Mouse (Mus musculus): ENCODE results near the gene Pkp4. TPM values are rescaled to one million over a fixed set of nuclear protein-coding genes. Genes with fewer than 3 reads are reported as not detected.

The Pkp4 gene
- polyA plus RNA-seq, 1 experiment, result 93.0 TPM

- TF ChIP-seq GATA1 (IDR thresholded peaks at IDR 0.05; ENCODE audit: low read length), result no peak
These were observed 232.5 kb downstream of the Pkp4 start for GRCm38 (mm10) chr2:59393177-59393576.

DNA sequence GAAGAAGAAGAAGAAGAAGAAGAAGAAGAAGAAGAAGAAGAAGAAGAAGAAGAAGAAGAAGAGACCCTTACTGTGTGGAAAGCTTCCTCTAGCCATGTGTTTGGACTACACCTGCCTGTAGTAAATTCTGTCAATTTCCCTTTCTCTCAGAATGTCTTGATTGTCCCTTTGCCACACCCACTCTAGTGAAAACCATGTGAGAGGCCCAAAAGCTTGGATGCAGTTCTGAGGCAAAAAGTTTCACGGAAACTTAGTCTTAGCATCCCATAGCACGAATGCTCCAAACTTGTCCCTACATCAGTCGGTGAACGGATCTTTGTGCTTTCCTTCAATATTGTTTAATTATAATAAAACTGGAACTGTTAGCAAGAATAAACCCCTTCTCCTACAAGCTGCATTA, 234.0 kb downstream of the Pkp4 start:
- no peak for TF ChIP-seq GATA1 (IDR thresholded peaks at IDR 0.05; ENCODE audit: low read length)

GRCm38 (mm10) chr2:59396555-59396954, 235.9 kb downstream of the Pkp4 start:
- TF ChIP-seq GATA1 (IDR thresholded peaks at IDR 0.05; ENCODE audit: low read length), result no peak

DNA sequence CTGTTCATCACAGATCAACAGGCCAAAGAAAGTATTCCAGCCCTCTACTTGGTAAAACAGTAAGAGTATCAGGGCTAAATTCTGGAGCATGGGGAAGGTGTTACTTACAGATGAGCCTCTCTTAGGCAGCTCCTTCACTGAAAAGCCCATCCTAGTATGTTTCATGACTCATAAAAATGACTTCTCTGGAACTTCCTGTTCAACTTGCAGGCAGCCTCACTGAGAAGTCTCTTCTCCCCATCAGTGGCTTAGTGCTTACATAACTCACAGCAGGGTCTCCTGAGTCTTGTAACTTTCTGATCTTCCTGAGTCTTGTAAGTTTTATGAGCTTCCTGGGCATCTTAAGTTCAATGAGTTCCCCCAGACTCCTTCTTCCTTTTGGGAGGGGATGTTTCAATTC, 236.9 kb downstream of the Pkp4 start:
- no peak for TF ChIP-seq GATA1 (IDR thresholded peaks at IDR 0.05; ENCODE audit: low read length)

DNA sequence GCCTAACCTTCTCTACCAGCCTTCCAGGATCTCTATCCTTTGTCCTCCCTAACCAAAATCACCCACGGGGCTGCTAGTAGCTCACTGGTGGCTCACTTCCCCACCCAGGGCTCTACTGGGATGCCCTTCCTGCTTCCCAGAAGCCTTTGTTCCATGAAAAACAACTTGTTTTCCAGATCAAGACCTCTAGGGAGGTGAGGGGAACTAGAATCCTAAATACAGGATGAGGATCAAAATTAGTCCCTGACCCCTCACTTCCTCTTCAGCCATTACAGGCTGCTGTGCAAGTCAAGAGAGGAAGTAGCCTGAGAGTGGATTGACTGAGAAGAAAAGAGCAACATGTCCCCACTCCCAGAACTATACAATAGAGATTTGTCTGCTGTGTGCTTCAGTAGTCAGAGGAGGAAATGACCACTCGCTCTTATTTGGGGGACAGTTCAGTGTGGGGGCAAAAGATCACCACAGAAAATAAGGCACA, 240.3 kb downstream of the Pkp4 start:
- TF ChIP-seq GATA1 (IDR thresholded peaks at IDR 0.05; ENCODE audit: low read length), result no peak

GRCm38 (mm10) chr2:59401841-59402461, 241.3 kb downstream of the Pkp4 start:
- TF ChIP-seq GATA1 (IDR thresholded peaks at IDR 0.05; ENCODE audit: low read length), result no peak

DNA sequence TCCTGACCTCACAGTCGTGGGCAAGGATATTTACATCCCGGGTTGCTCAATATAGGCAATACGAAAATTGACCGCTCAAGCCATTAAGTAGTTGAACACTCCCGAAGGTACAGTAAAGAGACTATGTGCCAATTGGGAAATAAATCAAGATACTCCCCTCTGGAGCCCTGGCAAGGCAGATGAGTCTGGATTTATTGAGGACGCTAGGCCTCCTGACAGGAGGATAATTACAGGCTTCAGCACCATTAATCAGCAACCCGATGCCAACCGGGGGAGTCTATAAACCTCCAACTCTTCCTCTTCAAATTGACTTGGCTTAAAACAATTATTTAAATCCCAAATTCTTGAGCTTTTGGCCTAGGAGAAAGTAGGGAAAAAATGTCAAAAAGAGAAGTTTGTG, 243.4 kb downstream of the Pkp4 start:
- no peak for TF ChIP-seq GATA1 (IDR thresholded peaks at IDR 0.05; ENCODE audit: low read length)

Other genes starting within 250 kb of the Pkp4 start
- not detected in 2 replicates for gene Ccdc148, start 167 bp upstream of the Pkp4 start, polyA plus RNA-seq (2012)

Data from G1E-ER4 (cell line).